Mouse (Mus musculus) embryonic facial prominence, embryonic 11.5 days (tissue): ENCODE results near the gene Nfkbia. TPM values are rescaled to one million over a fixed set of nuclear protein-coding genes. Genes with fewer than 3 reads are reported as not detected.

ENCODE experiments used
- ATAC-seq: fragments of 200-750 bp; cut with Nextera tagmentation; replicated peaks from 2 replicates; pipeline ENCODE4 v1.8.0; 2017; ENCODE audit warnings: low read depth; ENCODE audit not compliant: insufficient number of reproducible peaks, low FRiP score, low TSS enrichment
- DNase-seq: peaks from one replicate; pipeline ENCODE4 v3.0.0-alpha.2; 2015; ENCODE audit warnings: low spot score
- H3K27ac ChIP-seq: fragments of 300-500 bp; sonication (generic); replicated peaks from 2 replicates; pipeline ENCODE4 v1.5.1; 2014; ENCODE audit warnings: mild to moderate bottlenecking, low read depth, low read length, control low read depth
- H3K27me3 ChIP-seq: fragments of 300-500 bp; sonication (generic); 2 replicates; pipeline ENCODE4 v1.6.1; 2014; ENCODE audit warnings: mild to moderate bottlenecking, low read length, moderate library complexity, mixed read lengths; ENCODE audit not compliant: control insufficient read depth, insufficient read depth
- H3K36me3 ChIP-seq: fragments of 300-500 bp; sonication (generic); replicated peaks from 2 replicates; pipeline ENCODE4 v1.6.1; 2014; ENCODE audit warnings: low read depth, mild to moderate bottlenecking, low read length, moderate library complexity, mixed read lengths; ENCODE audit not compliant: control insufficient read depth, insufficient read depth
- H3K4me1 ChIP-seq: fragments of 300-500 bp; sonication (generic); 2 replicates; pipeline ENCODE4 v1.6.1; 2014; ENCODE audit warnings: low read length, mixed read lengths; ENCODE audit not compliant: control insufficient read depth, insufficient read depth
- H3K4me2 ChIP-seq: fragments of 300-500 bp; sonication (generic); 2 replicates; pipeline ENCODE4 v1.6.1; 2014; ENCODE audit warnings: low read depth, mild to moderate bottlenecking, control low read depth, low read length, moderate library complexity
- H3K4me3 ChIP-seq: fragments of 300-500 bp; sonication (generic); 2 replicates; pipeline ENCODE4 v1.5.1; 2014; ENCODE audit warnings: low read depth, low read length, control low read depth
- H3K9ac ChIP-seq: fragments of 300-500 bp; sonication (generic); replicated peaks from 2 replicates; pipeline ENCODE4 v1.6.1; 2014; ENCODE audit warnings: mild to moderate bottlenecking, control low read depth, low read length
- H3K9me3 ChIP-seq: fragments of 300-500 bp; sonication (generic); replicated peaks from 2 replicates; pipeline ENCODE4 v1.6.1; 2016; ENCODE audit warnings: mild to moderate bottlenecking, low read length, inconsistent platforms, mixed read lengths; ENCODE audit not compliant: control insufficient read depth
- WGBS: fragments of 180-500 bp; shearing (Covaris S2); extraction: QIAGEN DNeasy Blood & Tissue Kit; methylation state at CpG from one replicate; pipeline ENCODE4 v1.1.7; 2014; 5-methylcytosine and 5-hydroxymethylcytosine counted together
- polyA plus RNA-seq: library from polyadenylated mRNA; unstranded; fragments of >200 nt; fragmentation: Nextera tagmentation; extraction: Ambion mirVana; gene quantifications from 2 replicates; pipeline ENCODE4 v1.2.1, GENCODE M21; 2014

The Nfkbia gene
- polyA plus RNA-seq, 1 experiment from 2014 or later, result 60.7 TPM

GRCm38 (mm10) chr12:55495114-55495901 is 2.9 kb upstream of the Nfkbia start:
- DNase-seq, result peak; percentile 86
- no peaks in the 10 kb centered on the region for H3K36me3 ChIP-seq
- WGBS, result 35% methylated on average over 9 of the region's 9 CpGs

DNA sequence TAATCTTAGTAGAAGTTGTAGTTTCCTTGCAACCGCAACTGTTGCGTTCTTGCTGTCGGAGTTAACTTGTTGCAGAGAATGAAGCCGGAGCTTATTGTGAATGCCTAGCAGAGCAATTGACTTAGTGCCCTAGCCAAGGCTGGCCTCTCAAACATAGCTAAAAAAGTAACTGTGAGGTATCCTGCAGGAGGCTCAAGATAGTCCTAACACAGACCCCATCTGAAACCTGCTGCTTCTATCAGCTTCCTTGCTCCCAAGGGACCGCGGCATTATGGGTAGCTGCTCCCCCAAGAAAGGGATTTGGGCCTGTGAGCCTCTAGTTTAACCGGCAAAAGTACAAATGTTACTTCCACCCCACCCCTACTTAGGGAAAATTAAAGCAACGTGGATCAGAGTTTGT is 934 bp upstream of the Nfkbia start:
- H3K36me3 ChIP-seq, result peaks cover 5% of the 10 kb centered on the region
- H3K4me2 ChIP-seq, result peak overlapping the region; percentile 63
- DNase-seq (peak; percentile 12), ATAC-seq (no peak)
- peak overlapping the region; percentile 97 for H3K9ac ChIP-seq
- H3K4me3 ChIP-seq, result peak overlapping the region; percentile 87
- no peaks in the 10 kb centered on the region for H3K27me3 ChIP-seq
- H3K4me1 ChIP-seq, result peaks cover 9% of the 10 kb centered on the region
- 31% methylated on average over 8 of the region's 8 CpGs for whole genome bisulfite sequencing
- H3K9me3 ChIP-seq, result no peaks in the 10 kb centered on the region
- H3K27ac ChIP-seq, result peak overlapping the region; percentile 100; the same call in 1 of the 2 replicates

More at GRCm38 (mm10) chr12:55495114-55495901, 2.9 kb upstream of the Nfkbia start:
- Histone ChIP-seq H3K9ac (no peak overlapping the region), H3K27ac (no peak overlapping the region), H3K9me3 (no peaks in the 10 kb centered on the region), H3K27me3 (no peaks in the 10 kb centered on the region), H3K4me1 (peaks cover 9% of the 10 kb centered on the region), H3K4me3 (no peak overlapping the region), H3K4me2 (no peak overlapping the region)
- no peak for ATAC-seq

DNA sequence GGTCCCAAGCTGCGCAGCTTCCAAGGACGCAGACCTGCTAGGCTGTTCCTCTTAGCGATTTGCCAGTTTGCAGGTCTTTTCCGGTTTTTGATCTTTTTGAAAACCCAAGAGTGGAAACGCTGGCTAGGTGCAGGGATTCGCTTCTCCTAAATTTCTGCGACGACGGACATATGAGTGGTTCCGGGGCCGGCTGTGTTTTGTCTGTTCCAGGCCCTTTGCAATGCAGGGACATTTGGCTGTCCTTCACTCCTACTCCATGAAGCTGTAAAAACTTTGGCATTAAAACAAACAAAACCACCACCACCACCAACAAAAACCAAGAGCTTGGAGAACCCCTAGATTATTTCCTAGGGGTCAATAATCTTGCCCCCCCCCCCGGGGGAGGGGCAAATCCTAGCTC is 494 bp upstream of the Nfkbia start:
- Histone ChIP-seq H3K4me1 (peaks cover 9% of the 10 kb centered on the region), H3K27ac (peak overlapping the region; percentile 100), H3K27me3 (no peaks in the 10 kb centered on the region), H3K9me3 (no peaks in the 10 kb centered on the region), H3K4me2 (peak overlapping the region; percentile 63), H3K36me3 (peaks cover 5% of the 10 kb centered on the region), H3K9ac (peak overlapping the region; percentile 97), H3K4me3 (peak overlapping the region; percentile 87)
- WGBS, result under 1% methylated on average over 12 of the region's 12 CpGs
- no peak for ATAC-seq
- DNase-seq, result no peak

DNA sequence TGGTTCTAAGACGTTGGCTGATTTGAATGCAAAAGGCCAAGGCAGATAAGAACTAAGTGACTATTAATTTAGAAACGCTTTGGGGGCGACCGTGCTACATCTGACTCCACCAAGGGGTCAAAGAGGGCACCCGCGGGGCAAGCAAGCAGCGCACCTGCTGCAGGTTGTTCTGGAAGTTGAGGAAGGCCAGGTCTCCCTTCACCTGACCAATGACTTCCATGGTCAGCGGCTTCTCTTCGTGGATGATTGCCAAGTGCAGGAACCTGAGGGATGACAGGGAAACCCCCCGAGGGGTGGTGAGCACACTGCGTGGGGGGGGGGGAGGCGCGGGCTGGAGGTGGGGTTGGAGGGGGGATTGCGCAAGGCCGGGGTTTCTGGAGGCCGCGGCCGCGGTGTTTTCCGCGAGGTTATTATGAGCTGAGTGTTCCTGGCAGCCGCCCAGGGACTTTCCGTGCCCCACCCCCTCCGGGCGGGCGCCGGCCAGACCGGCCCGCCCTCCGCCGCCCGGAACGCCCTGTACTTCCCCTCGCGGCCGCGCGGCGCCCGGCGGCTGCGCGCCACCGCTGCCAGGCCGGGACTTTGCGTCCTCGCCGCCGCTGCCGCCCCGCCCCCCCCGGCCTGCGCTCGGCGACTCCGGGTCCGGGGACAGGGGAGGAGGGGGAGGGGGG is 797 bp downstream of the Nfkbia start:
- Histone ChIP-seq H3K4me1 (peaks cover 9% of the 10 kb centered on the region), H3K9me3 (no peaks in the 10 kb centered on the region), H3K4me2 (peak overlapping the region; percentile 63), H3K9ac (peak overlapping the region; percentile 97), H3K27me3 (no peaks in the 10 kb centered on the region), H3K4me3 (peak overlapping the region; percentile 87), H3K36me3 (peaks cover 5% of the 10 kb centered on the region), H3K27ac (peak overlapping the region; percentile 100)
- 1% methylated on average over 24 of the region's 57 CpGs for WGBS
- ATAC-seq (peak; percentile 76), DNase-seq (peak; percentile 90)

DNA sequence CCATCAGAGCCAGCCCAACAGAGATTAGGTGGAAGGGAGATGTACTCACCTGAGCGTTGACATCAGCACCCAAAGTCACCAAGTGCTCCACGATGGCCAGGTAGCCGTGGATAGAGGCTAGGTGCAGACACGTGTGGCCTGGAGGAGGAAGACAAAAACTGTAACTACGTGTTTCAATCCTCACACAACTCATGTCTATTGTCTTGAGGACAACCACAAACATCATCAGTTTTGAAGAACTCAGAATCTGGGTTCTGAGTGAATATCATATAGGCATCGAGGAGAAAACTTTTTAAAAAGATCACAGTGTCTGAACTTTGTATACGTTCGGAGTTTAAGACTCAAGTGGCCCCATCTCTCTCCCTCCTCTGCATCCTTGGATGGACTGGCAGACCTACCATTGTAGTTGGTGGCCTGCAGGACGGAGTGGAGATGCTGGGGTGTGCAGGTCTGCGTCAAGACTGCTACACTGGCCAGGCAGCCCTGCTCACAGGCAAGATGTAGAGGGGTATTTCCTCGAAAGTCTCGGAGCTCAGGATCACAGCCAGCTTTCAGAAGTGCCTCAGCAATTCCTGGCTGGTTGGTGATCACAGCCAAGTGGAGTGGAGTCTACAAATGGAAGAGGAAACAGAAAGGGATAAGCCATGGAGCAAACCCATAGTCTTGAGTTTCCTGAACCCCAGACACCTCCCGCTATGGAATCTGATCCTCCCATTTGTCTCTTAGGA is 1.6 kb downstream of the Nfkbia start:
- H3K4me2 ChIP-seq, result peak overlapping the region; percentile 63
- ATAC-seq (no peak), DNase-seq (no peak)
- peak overlapping the region; percentile 87 for H3K4me3 ChIP-seq
- peaks cover 5% of the 10 kb centered on the region for H3K36me3 ChIP-seq
- 85% methylated on average over 13 of the region's 13 CpGs for WGBS
- H3K4me1 ChIP-seq, result peaks cover 9% of the 10 kb centered on the region
- no peak overlapping the region for H3K27ac ChIP-seq
- H3K9me3 ChIP-seq, result no peaks in the 10 kb centered on the region
- no peaks in the 10 kb centered on the region for H3K27me3 ChIP-seq
- peak overlapping the region; percentile 97; the same call in 1 of the 2 replicates for H3K9ac ChIP-seq

DNA sequence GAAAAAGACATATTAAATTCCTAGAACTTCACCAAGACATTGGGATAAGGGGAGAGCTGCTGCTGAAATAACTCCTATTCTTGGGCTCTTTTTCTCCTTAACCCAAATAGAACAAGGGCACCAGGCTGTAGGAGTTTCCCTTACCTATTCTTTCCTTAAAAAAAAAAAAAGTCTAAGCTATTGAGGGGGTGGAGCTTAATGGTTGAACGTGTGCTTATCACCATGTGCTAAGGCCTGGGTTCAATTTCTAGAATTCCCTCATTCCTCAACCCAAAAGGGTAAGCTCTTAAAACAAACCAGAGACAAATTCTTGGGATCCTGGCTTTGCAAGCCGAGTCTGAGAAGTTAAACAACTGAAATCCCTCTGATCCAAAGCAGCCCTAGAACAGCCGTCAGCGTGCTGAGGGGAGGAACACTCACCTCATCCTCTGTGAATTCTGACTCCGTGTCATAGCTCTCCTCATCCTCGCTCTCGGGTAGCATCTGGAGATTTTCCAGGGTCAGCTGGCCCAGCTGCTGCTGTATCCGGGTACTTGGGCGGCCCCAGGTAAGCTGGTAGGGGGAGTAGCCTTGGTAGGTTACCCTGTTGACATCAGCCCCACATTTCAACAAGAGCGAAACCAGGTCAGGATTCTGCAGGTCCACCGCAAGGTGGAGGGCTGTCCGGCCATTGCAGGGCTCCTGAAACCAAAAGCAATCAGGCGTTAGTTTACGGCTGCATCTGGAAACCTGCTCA is 2.3 kb downstream of the Nfkbia start:
- no peak for ATAC-seq
- no peak for DNase-seq
- H3K4me1 ChIP-seq, result peaks cover 9% of the 10 kb centered on the region
- WGBS, result 78% methylated on average over 14 of the region's 14 CpGs
- no peak overlapping the region for H3K4me3 ChIP-seq
- no peaks in the 10 kb centered on the region for H3K27me3 ChIP-seq
- no peak overlapping the region; the same call in 1 of the 2 replicates for H3K4me2 ChIP-seq
- no peak overlapping the region for H3K9ac ChIP-seq
- no peak overlapping the region for H3K27ac ChIP-seq
- no peaks in the 10 kb centered on the region for H3K9me3 ChIP-seq
- H3K36me3 ChIP-seq, result peaks cover 5% of the 10 kb centered on the region

DNA sequence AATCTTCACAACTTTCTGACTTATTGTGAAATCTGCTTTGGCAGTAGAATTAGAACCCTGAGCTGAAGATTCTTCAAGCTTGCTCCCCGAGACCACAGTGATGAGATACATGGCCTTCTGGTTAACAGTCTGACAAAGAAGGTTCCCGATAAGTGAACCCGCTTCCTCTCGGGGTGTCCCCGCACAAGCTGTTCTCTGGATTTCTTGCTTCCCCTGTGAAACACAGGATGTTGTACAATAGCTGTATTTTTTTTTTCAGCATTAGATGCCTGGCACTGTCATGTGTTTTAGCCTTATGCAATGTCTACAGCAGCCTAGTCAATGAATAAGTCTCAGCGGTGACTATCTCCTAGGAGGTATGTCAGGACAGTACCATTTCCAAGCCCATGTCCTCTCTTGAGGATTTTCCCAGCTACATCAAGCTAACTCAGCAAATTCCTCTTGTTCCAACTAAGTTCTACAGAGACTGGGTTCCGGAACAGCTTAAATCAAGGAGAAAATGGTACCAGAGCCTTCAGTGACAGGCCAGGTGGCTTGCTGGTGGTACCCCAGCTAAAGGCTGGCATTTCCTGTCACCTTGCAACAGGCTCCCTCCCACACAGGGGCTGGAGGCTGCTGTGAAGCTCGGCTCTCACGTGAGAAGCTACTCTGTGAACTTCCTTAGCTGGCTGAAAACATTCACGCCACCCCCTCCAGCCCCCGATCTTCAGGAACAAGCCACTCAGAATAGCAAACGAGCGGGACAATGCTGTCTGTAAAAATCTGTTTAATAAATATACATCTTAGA is 3.6 kb downstream of the Nfkbia start:
- Histone ChIP-seq H3K4me2 (no peak overlapping the region), H3K36me3 (peaks cover 5% of the 10 kb centered on the region), H3K27ac (no peak overlapping the region), H3K4me1 (peaks cover 9% of the 10 kb centered on the region), H3K4me3 (no peak overlapping the region), H3K9me3 (no peaks in the 10 kb centered on the region), H3K9ac (no peak overlapping the region), H3K27me3 (no peaks in the 10 kb centered on the region)
- 86% methylated on average over 13 of the region's 13 CpGs for WGBS
- ATAC-seq (no peak), DNase-seq (no peak)
